Mouse (Mus musculus) liver, embryonic 14.5 days (tissue): ENCODE data around the gene Afap1. TPM values are rescaled to one million over a fixed set of nuclear protein-coding genes. Genes with fewer than 3 reads are reported as not detected.

ENCODE experiments used
- ATAC-seq: fragments of 200-750 bp; cut with Nextera tagmentation; 2 replicates; pipeline ENCODE4 v1.8.0; 2017; ENCODE audit warnings: moderate number of reproducible peaks, mild to moderate bottlenecking, moderate library complexity; ENCODE audit not compliant: insufficient read depth
- DNase-seq, 3 experiments: peaks; one replicate each; pipeline ENCODE4 v3.0.0-alpha.2; 2012 to 2013; ENCODE audit warnings: low read depth in 3 of 3, low spot score in 3 of 3
- H3K27ac ChIP-seq: fragments of 300-500 bp; sonication (generic); 2 replicates; pipeline ENCODE4 v1.5.1; 2014; ENCODE audit warnings: moderate library complexity, mild to moderate bottlenecking, control low read depth, inconsistent platforms
- H3K27me3 ChIP-seq: fragments of 300-500 bp; sonication (generic); 2 replicates; pipeline ENCODE4 v1.6.1; 2014; ENCODE audit warnings: mild to moderate bottlenecking, low read length, moderate library complexity; ENCODE audit not compliant: control insufficient read depth, insufficient read depth
- H3K36me3 ChIP-seq: fragments of 300-500 bp; sonication (generic); replicated peaks from 2 replicates; pipeline ENCODE4 v1.6.1; 2014; ENCODE audit warnings: low read depth; ENCODE audit not compliant: control insufficient read depth, insufficient read depth
- H3K4me1 ChIP-seq, 2 experiments: fragments of 200-500 bp in 1 of 2; fragments of 300-500 bp in 1 of 2; sonication (generic) in 1 of 2; replicated peaks; 2 replicates each; pipeline ENCODE4 v1.6.1; 2012 to 2014; ENCODE audit warnings: antibody characterized with exemption in 1 of 2, inconsistent platforms in 1 of 2, low read length in 1 of 2; ENCODE audit not compliant: control insufficient read depth in 2 of 2, insufficient read depth in 2 of 2
- H3K4me2 ChIP-seq: fragments of 300-500 bp; sonication (generic); 2 replicates; pipeline ENCODE4 v1.6.1; 2014; ENCODE audit warnings: low read depth, mild to moderate bottlenecking, control low read depth, moderate library complexity
- H3K4me3 ChIP-seq, 2 experiments: fragments of 200-500 bp in 1 of 2; fragments of 300-500 bp in 1 of 2; sonication (generic) in 1 of 2; 2 replicates each; pipeline ENCODE4 v1.5.1; 2012 to 2014; ENCODE audit warnings: low read depth in 2 of 2, low read length in 2 of 2, mild to moderate bottlenecking in 2 of 2, control low read depth in 1 of 2, inconsistent platforms in 1 of 2, moderate library complexity in 1 of 2; ENCODE audit not compliant: insufficient read depth in 1 of 2
- H3K9ac ChIP-seq: fragments of 300-500 bp; sonication (generic); replicated peaks from 2 replicates; pipeline ENCODE4 v1.6.1; 2014; ENCODE audit warnings: mild to moderate bottlenecking, control low read depth, moderate library complexity
- H3K9me3 ChIP-seq: fragments of 300-500 bp; sonication (generic); 2 replicates; pipeline ENCODE4 v1.6.1; 2016; ENCODE audit warnings: low read length, mixed read lengths; ENCODE audit not compliant: control insufficient read depth
- CTCF ChIP-seq: IDR thresholded peaks from 2 replicates; pipeline ENCODE4 v1.5.1; 2016; ENCODE audit warnings: antibody characterized with exemption, low read depth, control low read depth
- EP300 ChIP-seq: IDR thresholded peaks from 2 replicates; pipeline ENCODE4 v1.6.1; 2016; ENCODE audit warnings: antibody characterized with exemption, low read depth
- WGBS: fragments of 180-500 bp; shearing (Covaris S2); extraction: QIAGEN DNeasy Blood & Tissue Kit; methylation state at CpG from one replicate; pipeline ENCODE4 v1.1.7; 2014; ENCODE audit not compliant: insufficient replicate concordance; 5-methylcytosine and 5-hydroxymethylcytosine counted together
- polyA plus RNA-seq, 2 experiments: library from polyadenylated mRNA; depleted of rRNA in 1 of 2; stranded (reverse) in 1 of 2; unstranded in 1 of 2; fragments of >200 nt; fragmentation: Nextera tagmentation in 1 of 2; extraction: Ambion mirVana in 1 of 2; gene quantifications; 2 replicates each; pipeline versions ENCODE4 v1.2.1 to v1.2.3; 2012 to 2014

Gene Afap1
- polyA plus RNA-seq, 2 experiments, result 0.58 to 0.76 TPM

GRCm38 (mm10) chr5:35908626-35909443 lies 15.7 kb downstream of the Afap1 start:
- ATAC-seq (no peak), DNase-seq (no peak)
- Histone ChIP-seq H3K4me3 (no peak overlapping the region), H3K36me3 (no peaks in the 10 kb centered on the region), H3K4me1 (no peaks in the 10 kb centered on the region; a peak in 1 of 4 replicates), H3K27ac (no peak overlapping the region), H3K9ac (no peak overlapping the region), H3K27me3 (no peaks in the 10 kb centered on the region), H3K4me2 (no peak overlapping the region), H3K9me3 (no peaks in the 10 kb centered on the region)
- no peak for TF ChIP-seq EP300
- TF ChIP-seq CTCF, result no peak
- 65% methylated on average over 13 of the region's 13 CpGs for WGBS

GRCm38 (mm10) chr5:35915629-35916300 lies 22.6 kb downstream of the Afap1 start:
- Histone ChIP-seq H3K36me3 (no peaks in the 10 kb centered on the region), H3K9me3 (no peaks in the 10 kb centered on the region), H3K9ac (no peak overlapping the region), H3K27ac (no peak overlapping the region), H3K4me2 (no peak overlapping the region), H3K4me3 (no peak overlapping the region), H3K27me3 (no peaks in the 10 kb centered on the region), H3K4me1 (no peaks in the 10 kb centered on the region)
- no peak for DNase-seq
- 73% methylated on average over 12 of the region's 12 CpGs for WGBS
- TF ChIP-seq EP300, result no peak
- no peak for TF ChIP-seq CTCF
- ATAC-seq, result no peak

- ATAC-seq, result no peak
- TF ChIP-seq CTCF, result no peak
- TF ChIP-seq EP300, result no peak
Observed at GRCm38 (mm10) chr5:35916666-35917065, 23.5 kb downstream of the Afap1 start.

GRCm38 (mm10) chr5:35918387-35918786 lies 25.3 kb downstream of the Afap1 start:
- no peak for ATAC-seq
- 42% methylated on average over 8 of the region's 8 CpGs for WGBS
- Histone ChIP-seq H3K27me3 (no peaks in the 10 kb centered on the region), H3K27ac (no peak overlapping the region), H3K4me2 (no peak overlapping the region), H3K9me3 (no peaks in the 10 kb centered on the region), H3K9ac (no peak overlapping the region), H3K4me3 (no peak overlapping the region), H3K4me1 (no peaks in the 10 kb centered on the region), H3K36me3 (no peaks in the 10 kb centered on the region)
- no peak for DNase-seq
- TF ChIP-seq EP300 (no peak), CTCF (no peak)

More at GRCm38 (mm10) chr5:35916666-35917065, 23.5 kb downstream of the Afap1 start:
- DNase-seq, result no peak
- H3K4me3 ChIP-seq, result no peak overlapping the region
- WGBS, result 55% methylated on average over 5 of the region's 5 CpGs
- no peaks in the 10 kb centered on the region for H3K36me3 ChIP-seq
- H3K9me3 ChIP-seq, result no peaks in the 10 kb centered on the region
- no peaks in the 10 kb centered on the region for H3K27me3 ChIP-seq
- no peak overlapping the region for H3K4me2 ChIP-seq
- H3K4me1 ChIP-seq, result no peaks in the 10 kb centered on the region
- no peak overlapping the region for H3K9ac ChIP-seq
- no peak overlapping the region for H3K27ac ChIP-seq

GRCm38 (mm10) chr5:35920076-35920475 lies 27.0 kb downstream of the Afap1 start:
- Histone ChIP-seq H3K4me3 (no peak overlapping the region), H3K27ac (no peak overlapping the region), H3K36me3 (no peaks in the 10 kb centered on the region), H3K27me3 (no peaks in the 10 kb centered on the region), H3K9ac (no peak overlapping the region), H3K4me1 (no peaks in the 10 kb centered on the region), H3K4me2 (no peak overlapping the region), H3K9me3 (no peaks in the 10 kb centered on the region)
- ATAC-seq (no peak), DNase-seq (no peak)
- TF ChIP-seq EP300 (no peak), CTCF (no peak)
- 45% methylated on average over 4 of the region's 4 CpGs for WGBS
